Mouse (Mus musculus) spleen, embryonic (tissue): ENCODE results near the gene Mrps33.

Experiments
- CTCF ChIA-PET: fragments of 350-600 bp; sonication (Branson Sonifier 250); formaldehyde crosslinking; loops from one replicate; lab custom pipeline; 2022; lab: Charles Lee

The Mrps33 gene

DNA sequence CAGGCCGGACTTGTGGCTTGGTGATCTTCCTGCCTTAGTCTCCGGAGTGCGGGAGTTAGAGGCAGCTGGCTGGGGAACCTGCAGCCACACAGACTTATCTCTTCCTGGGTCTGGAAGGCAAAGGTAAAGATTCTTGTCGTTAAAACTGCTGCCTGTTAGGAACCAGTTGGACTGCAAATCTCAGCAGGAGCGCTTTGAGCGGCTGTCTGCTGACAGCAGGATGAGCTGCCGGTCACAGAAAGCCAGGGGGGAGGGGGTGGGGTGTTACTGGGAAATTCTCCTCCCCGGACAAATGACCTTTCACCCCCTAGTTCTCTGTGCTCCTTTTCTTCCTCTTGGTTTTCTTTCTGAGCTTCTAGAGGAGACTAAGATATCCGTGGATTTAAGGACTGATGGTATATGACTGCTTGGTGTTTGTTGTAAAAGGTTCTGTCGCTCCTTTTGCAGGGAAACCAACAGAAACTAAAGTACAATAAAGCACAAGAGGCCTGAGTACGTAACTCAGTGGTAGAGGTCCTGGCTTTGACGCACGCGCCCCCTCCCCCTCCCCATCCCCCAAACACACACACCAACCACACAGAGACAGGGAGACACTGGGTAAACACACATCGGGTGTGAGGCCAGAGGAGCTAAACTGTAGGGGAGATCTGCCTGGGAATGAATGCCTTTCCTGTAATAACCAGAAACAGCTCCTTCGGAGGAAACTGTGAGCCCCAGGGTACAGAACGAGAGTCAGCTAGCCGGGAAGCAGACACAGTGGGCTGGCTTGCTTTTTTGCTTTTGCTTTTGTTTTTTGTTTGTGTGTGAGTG, 29.7 kb downstream of the Mrps33 start:
- CTCF ChIA-PET, result no interaction called here

DNA sequence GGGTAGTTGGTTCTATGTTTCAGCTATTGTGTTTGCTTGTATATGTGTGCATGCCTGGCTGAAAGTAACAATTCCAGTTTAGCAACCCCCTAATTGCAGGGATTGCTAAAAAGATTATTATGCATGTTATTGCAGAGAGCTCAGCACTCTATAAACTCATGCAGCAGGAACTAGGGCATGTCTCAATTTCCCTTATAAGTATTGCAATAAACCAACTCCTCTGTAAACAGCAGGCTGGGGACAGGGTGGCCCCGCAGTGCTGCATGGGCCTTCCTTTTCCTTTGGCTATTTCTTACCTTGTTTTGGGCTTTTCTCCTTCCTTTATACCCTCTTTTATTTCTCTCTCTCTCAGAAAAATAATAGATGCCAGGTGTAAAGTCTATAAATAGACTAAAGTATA, 32.3 kb downstream of the Mrps33 start:
- CTCF ChIA-PET, result interaction anchor here (0.9 kb wide), 1 partner anchor 10 kb away, joined by 3 read pairs; no protein-coding TSS in a partner anchor

DNA sequence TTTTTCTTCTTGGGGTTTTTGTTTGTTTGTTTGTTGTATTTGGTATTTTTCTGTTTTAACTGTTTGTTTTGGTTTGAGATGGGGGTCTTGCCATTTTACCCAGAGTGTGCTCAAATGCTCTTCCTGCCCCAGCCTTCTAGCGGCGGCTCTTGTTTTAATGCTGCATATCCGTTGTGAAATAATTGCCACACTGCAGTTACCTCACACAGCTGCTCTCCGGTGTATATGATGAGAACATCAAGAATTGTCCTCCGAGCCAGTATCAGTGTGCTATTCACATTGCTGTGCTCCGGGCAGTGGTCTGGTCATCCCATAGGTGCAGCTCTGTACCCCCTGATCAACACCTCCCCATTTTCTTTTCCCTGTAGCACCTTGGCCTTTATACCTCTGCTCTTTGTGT, 34.5 kb downstream of the Mrps33 start:
- CTCF ChIA-PET, result interaction anchor here (0.7 kb wide), 1 partner anchor 9 kb away, joined by 3 read pairs; no protein-coding TSS in a partner anchor

DNA sequence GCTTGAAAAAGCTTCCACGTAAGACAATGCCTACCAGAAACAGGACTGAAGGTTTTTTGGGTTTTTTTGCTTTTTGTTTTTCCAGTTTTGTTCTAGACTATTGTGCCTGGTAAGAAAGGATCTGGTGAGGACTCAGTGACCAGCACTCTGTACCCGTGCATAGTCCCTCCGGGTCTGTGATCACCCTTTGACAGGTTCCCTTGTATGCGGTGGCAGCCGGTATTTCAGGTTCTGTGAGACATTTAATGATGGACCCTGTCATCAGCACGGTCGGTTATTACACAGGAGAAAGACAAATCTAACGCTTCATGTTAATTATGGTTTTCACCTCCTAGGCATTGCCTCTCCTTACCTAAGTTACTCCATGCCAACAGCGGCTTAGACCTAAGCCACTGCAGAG, 35.8 kb downstream of the Mrps33 start:
- CTCF ChIA-PET, result no interaction called here

DNA sequence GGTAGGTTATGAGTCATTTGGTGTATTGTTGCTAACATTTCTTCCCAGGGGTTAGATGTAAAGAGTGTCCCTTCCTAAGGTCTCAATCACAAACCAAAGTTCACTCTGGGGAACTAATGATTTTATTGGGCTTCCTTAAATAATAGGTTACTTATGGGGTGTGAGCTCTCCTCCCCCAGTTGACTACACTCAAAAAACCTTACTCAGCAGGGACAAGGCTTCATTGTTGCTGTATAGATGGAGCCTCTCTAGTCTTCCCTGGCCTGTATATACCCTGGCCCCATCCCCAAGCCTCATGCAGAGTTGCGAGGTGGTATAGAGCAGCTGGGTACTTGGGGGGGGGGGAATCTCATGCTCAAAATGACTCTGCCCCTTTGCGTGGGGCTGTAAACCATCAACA, 53.6 kb downstream of the Mrps33 start:
- CTCF ChIA-PET, result no interaction called here
